Mouse (Mus musculus): ENCODE results near the gene Fnip2.

Fnip2 gene

DNA sequence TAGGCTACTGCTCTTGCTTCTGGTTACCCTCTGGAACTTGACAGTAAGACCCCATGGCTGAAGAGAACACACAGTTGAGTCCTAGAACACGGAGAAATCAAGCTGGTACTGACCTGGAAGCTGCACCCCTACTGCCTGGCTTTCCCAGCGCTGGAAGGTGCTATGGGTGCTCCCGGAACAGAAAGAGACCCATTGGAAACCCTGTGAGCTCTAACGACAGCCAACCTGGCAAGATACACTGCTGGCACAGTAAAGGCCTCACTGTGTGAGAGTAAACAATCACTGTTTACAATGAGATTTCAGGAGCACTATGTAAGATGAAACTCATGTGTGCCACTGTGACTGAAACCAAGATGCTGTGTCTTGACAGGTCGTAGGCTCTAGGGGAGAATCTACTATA is 152.5 kb downstream of the Fnip2 start:
- DNase-seq (ENCODE audit: low spot score) = no peak

DNA sequence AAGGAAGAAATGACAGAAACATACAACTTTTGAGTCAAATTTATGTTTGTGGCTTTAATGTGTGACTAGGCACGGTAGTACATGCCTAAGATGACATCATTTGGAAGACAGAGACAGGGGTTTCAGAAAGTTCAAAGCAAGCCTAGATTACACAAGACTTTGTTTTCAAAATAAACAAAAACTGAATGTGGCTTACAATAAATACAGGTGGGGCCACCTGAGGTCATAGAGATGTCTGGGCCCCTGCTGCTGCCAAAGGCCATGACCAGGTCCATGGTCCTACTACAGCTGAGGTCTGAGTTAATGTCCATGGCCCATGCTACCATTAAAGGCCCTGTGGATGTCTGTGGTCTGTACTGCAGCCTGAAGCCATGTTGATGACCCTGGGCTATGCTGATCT is 154.1 kb downstream of the Fnip2 start:
- no peak for DNase-seq (ENCODE audit: low spot score)

GRCm38 (mm10) chr3:79411666-79412065 is 155.9 kb downstream of the Fnip2 start:
- no peak for DNase-seq (ENCODE audit: low spot score)

GRCm38 (mm10) chr3:79410629-79410995 is 157.0 kb downstream of the Fnip2 start:
- no peak for DNase-seq (ENCODE audit: low spot score)

DNA sequence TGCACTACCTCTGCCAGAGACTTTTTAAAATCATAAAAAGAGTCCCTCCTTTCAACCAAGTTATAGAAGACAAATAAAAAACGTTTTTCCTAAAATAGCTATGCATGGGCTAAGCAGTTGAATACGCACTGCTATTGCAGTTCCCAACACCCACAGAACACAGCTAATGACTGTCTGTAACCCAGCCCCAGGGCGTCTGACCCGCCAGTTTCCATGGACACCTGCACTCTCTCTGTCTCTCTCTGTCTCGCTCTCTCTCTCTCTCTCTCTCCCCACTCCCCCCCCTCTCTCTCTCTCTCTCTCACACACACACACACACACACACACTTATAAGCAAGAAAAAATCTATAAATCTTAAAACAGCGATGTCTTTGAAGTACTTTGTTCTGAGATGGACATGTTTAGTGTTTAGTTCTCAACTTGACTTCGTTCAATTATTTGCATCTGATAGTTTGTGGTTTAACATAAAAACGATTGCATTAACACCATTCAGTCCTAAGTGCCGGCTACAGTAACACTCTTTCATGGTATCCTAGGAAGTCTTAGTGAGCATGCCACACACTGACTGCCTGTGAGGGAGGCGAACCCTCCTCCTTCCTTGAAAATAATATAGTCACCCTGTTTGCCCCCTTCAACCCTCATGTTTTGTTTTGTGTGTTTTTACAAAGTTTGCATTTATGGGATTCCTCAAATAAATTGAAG is 157.5 kb downstream of the Fnip2 start:
- no peak for DNase-seq (ENCODE audit: low spot score)

DNA sequence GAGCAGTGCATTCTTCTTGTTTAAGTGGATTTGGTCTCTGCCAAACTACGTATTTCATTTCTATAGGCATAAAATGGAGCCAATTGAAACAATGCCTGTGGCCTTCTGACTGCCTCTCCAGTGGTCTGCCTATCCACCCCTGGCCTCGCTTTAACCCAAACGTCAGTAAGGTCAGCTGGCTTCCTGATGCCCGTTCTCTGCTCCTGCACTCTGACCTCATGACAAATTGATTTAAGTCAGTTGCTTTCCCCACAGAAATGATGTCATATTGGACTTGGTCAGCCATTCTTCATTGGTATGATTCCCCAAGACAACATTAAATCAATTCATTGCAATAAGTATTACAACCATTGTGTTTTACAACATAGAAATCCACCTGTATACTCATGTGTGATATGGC is 159.1 kb downstream of the Fnip2 start:
- DNase-seq (ENCODE audit: low spot score) = no peak
